Comparison of ENCODE assay signal across 9 mouse cellular contexts in genomic region chr2:166678959-166679759, GRCm38 (mm10). TPM values are rescaled to one million over a fixed set of nuclear protein-coding genes. Genes with fewer than 3 reads are reported as not detected.
DNase-seq lines count a peak whose midpoint lies in the region; ATAC-seq lines count a peak whose summit lies in the region.
"Had no signal": no experiment of that assay in that cellular context is flagged by ENCODE, and none has a peak within 500 bp of the region (broad histone marks: within the 10 kb centered on the region; RNA-seq: fewer than 3 reads in every experiment).

No protein-coding gene starts in this region.

- peaks cover 55% of the 10 kb centered on the region for H3K4me1 ChIP-seq in hindbrain, embryonic 11.5 days (replicated peaks; ENCODE audit: control insufficient read depth, insufficient read depth, low read length)
- peaks cover 17% of the 10 kb centered on the region for H3K4me1 ChIP-seq in midbrain, embryonic 16.5 days (ENCODE audit: control insufficient read depth, insufficient read depth, low read length)
- peaks cover 27% of the 10 kb centered on the region for H3K4me1 ChIP-seq in intestine, embryonic 16.5 days (ENCODE audit: control insufficient read depth, insufficient read depth, low read length)

- peak overlapping the region; percentile 48 for H3K9ac ChIP-seq in hindbrain, embryonic 11.5 days (ENCODE audit: low read depth, low read length)
- no peak overlapping the region for H3K9ac ChIP-seq in midbrain, embryonic 16.5 days (ENCODE audit: low read depth, low read length)
- no peak overlapping the region for H3K9ac ChIP-seq in intestine, embryonic 16.5 days (ENCODE audit: low read depth, low read length)

- 13% methylated on average over 13 of the region's 13 CpGs for WGBS in hindbrain, embryonic 11.5 days
- WGBS in midbrain, embryonic 16.5 days, result 12% methylated on average over 13 of the region's 13 CpGs
- 45% methylated on average over 13 of the region's 13 CpGs for whole genome bisulfite sequencing in intestine, embryonic 16.5 days

- no peak overlapping the region for H3K4me3 ChIP-seq in hindbrain, embryonic 11.5 days (ENCODE audit: low read depth, low read length)
- H3K4me3 ChIP-seq in midbrain, embryonic 16.5 days (ENCODE audit: low read depth, low read length), result no peak overlapping the region
- no peak overlapping the region for H3K4me3 ChIP-seq in intestine, embryonic 16.5 days (ENCODE audit: low read length)

- ATAC-seq in hindbrain, embryonic 11.5 days (ENCODE audit: low FRiP score), result peak; percentile 87
- ATAC-seq in midbrain, embryonic 16.5 days, result peak; percentile 85
- no peak for ATAC-seq in intestine, embryonic 16.5 days

- DNase-seq in cerebellum, adult 9-11 months, result peak; percentile 40
- DNase-seq in cerebellum, adult 11 months, result no peak
- peak; percentile 80 for DNase-seq in embryo, embryonic 11 days
- peak; percentile 85 for DNase-seq in hindbrain, embryonic 11.5 days (ENCODE audit: low spot score)
- no peak for DNase-seq in kidney, postnatal 36 days
- DNase-seq in yolk sac, embryonic 10.5 days (ENCODE audit: low spot score), result no peak
- DNase-seq: lung, adult 18-20 months had no signal

- no peaks in the 10 kb centered on the region for H3K36me3 ChIP-seq in hindbrain, embryonic 11.5 days (ENCODE audit: control insufficient read depth, insufficient read depth, low read length)
- no peaks in the 10 kb centered on the region for H3K36me3 ChIP-seq in midbrain, embryonic 16.5 days (ENCODE audit: control insufficient read depth, insufficient read depth, low read length)
- no peaks in the 10 kb centered on the region for H3K36me3 ChIP-seq in intestine, embryonic 16.5 days (ENCODE audit: control insufficient read depth, insufficient read depth, low read length)

- H3K4me2 ChIP-seq in hindbrain, embryonic 11.5 days (replicated peaks; ENCODE audit: low read depth, low read length), result 0 out of 2 replicates have a peak overlapping the region, but pooled peaks have one; percentile 20
- H3K4me2 ChIP-seq in midbrain, embryonic 16.5 days (ENCODE audit: low read length), result no peak overlapping the region
- no peak overlapping the region for H3K4me2 ChIP-seq in intestine, embryonic 16.5 days (ENCODE audit: low read depth, low read length)

- no peaks in the 10 kb centered on the region for H3K27me3 ChIP-seq in hindbrain, embryonic 11.5 days (ENCODE audit: control insufficient read depth, insufficient read depth, low read length)
- H3K27me3 ChIP-seq in midbrain, embryonic 16.5 days (ENCODE audit: control insufficient read depth, insufficient read depth, low read depth, low read length), result no peaks in the 10 kb centered on the region
- H3K27me3 ChIP-seq in intestine, embryonic 16.5 days (replicated peaks; ENCODE audit: control insufficient read depth, insufficient read depth, low read length), result no peaks in the 10 kb centered on the region

- H3K27ac ChIP-seq in hindbrain, embryonic 11.5 days (ENCODE audit: low read depth, low read length), result peak overlapping the region; percentile 83
- peak overlapping the region; percentile 79 for H3K27ac ChIP-seq in midbrain, embryonic 16.5 days (ENCODE audit: low read length)
- H3K27ac ChIP-seq in intestine, embryonic 16.5 days (ENCODE audit: low read length), result no peak overlapping the region

- H3K9me3 ChIP-seq in hindbrain, embryonic 11.5 days (ENCODE audit: control insufficient read depth, low read length), result no peaks in the 10 kb centered on the region
- H3K9me3 ChIP-seq in midbrain, embryonic 16.5 days (replicated peaks; ENCODE audit: control insufficient read depth, low read length, poor library complexity, severe bottlenecking), result no peaks in the 10 kb centered on the region
- no peaks in the 10 kb centered on the region for H3K9me3 ChIP-seq in intestine, embryonic 16.5 days (ENCODE audit: control insufficient read depth, low read length)

RNA-seq across cellular contexts. Expression of gene Prex1, which starts 34.5 kb away (rescaled TPM):
- polyA plus RNA-seq in hindbrain, embryonic 11.5 days (2014; fragmentation: Nextera tagmentation; extraction: Ambion mirVana), result 20.9 and 21.7 TPM in 2 replicates
- 19.3 and 22.0 TPM in 2 replicates for polyA plus RNA-seq in midbrain, embryonic 16.5 days (2015; fragmentation: Nextera tagmentation; extraction: Ambion mirVana)
- polyA plus RNA-seq in intestine, embryonic 16.5 days (2015; fragmentation: Nextera tagmentation; extraction: Ambion mirVana), result 7.9 and 8.0 TPM in 2 replicates

Comparison
In these comparisons a context has a peak if more than half of its experiments do, and no peak if none do; other contexts are left out.
1. DNase-seq: peak in cerebellum, adult 9-11 months (single experiment), embryo, embryonic 11 days (single experiment) and hindbrain, embryonic 11.5 days (single experiment); none in cerebellum, adult 11 months (single experiment), kidney, postnatal 36 days (0 of 2) and yolk sac, embryonic 10.5 days (single experiment).